Mouse (Mus musculus) embryonic facial prominence, embryonic 12.5 days (tissue): ENCODE results near the gene Samd4b. TPM values are rescaled to one million over a fixed set of nuclear protein-coding genes. Genes with fewer than 3 reads are reported as not detected.

Experiments used
- ATAC-seq: fragments of 200-750 bp; cut with Nextera tagmentation; 2 replicates; pipeline ENCODE4 v1.8.0; 2017; ENCODE audit not compliant: insufficient number of reproducible peaks, insufficient read depth, low FRiP score, low TSS enrichment
- H3K27ac ChIP-seq: fragments of 300-500 bp; sonication (generic); 2 replicates; pipeline ENCODE4 v1.5.1; 2016; ENCODE audit warnings: mild to moderate bottlenecking
- H3K27me3 ChIP-seq: fragments of 300-500 bp; sonication (generic); 2 replicates; pipeline ENCODE4 v1.6.1; 2016; ENCODE audit warnings: mild to moderate bottlenecking, moderate library complexity
- H3K36me3 ChIP-seq: fragments of 300-500 bp; sonication (generic); 2 replicates; pipeline ENCODE4 v1.6.1; 2016; ENCODE audit warnings: mild to moderate bottlenecking
- H3K4me1 ChIP-seq: fragments of 300-500 bp; sonication (generic); 2 replicates; pipeline ENCODE4 v1.6.1; 2016
- H3K4me2 ChIP-seq: fragments of 300-500 bp; sonication (generic); replicated peaks from 2 replicates; pipeline ENCODE4 v1.6.1; 2016; ENCODE audit warnings: mild to moderate bottlenecking, moderate library complexity
- H3K4me3 ChIP-seq: fragments of 300-500 bp; sonication (generic); 2 replicates; pipeline ENCODE4 v1.5.1; 2016; ENCODE audit warnings: mild to moderate bottlenecking
- H3K9ac ChIP-seq: fragments of 300-500 bp; sonication (generic); 2 replicates; pipeline ENCODE4 v1.6.1; 2016; ENCODE audit warnings: mild to moderate bottlenecking, moderate library complexity
- H3K9me3 ChIP-seq: fragments of 300-500 bp; sonication (generic); 2 replicates; pipeline ENCODE4 v1.6.1; 2016; ENCODE audit warnings: mild to moderate bottlenecking, moderate library complexity
- WGBS: fragments of 180-500 bp; shearing (Covaris S2); methylation state at CpG from one replicate; pipeline ENCODE4 v1.1.7; 2016; 5-methylcytosine and 5-hydroxymethylcytosine counted together
- polyA plus RNA-seq: library from polyadenylated mRNA; unstranded; fragments of >200 nt; fragmentation: Nextera tagmentation; extraction: Ambion mirVana; gene quantifications from 2 replicates; pipeline ENCODE4 v1.2.1, GENCODE M21; 2016

The Samd4b gene
- polyA plus RNA-seq, 1 experiment from 2014 or later: 36.6 TPM

DNA sequence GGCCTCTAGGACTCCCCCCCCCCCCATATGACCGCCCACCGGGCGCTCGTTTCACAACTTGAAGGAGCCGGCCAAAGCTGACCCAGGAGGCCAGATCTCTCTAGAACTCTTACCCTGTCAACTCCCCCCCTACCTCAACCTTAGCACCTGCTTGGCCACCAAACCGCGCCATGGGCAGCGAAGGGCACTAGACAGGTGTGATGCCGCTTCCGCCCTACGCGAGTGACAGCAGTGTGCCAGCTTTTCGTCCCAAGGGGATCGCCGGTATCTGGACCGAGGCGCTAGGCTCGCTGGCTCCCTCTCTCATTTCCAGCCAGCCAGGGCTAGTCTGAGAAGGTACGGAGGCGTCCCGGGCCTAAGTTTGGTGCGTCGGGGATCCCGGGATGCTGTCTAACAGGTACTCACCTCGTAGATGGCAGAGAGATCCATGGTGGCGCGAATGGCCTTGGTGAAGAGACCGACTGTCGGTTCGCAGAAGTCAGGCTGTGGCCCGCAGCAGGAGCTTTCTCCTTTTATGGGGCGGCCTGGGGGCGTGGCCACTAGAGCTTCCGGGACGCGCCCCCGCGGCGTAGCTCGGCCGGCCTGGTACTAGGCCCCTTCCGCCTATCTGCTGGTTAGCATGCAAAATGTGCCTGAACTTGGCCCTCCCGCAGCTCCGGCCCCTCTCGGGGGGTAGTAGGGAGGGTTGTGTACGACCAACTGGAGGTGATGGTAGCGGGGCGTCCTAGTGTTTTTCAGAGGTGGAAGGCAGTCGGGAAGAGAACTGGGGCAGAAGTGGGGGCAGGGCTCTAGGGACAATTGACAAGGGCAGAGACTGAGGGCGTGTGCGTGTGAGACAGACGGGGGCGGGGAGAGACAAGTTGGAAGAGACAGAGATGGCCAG, 218.9 kb downstream of the Samd4b start:
- H3K9me3 ChIP-seq: no peaks in the 10 kb centered on the region
- WGBS: 2% methylated on average over 53 of the region's 53 CpGs
- H3K27ac ChIP-seq: peak overlapping the region; percentile 87
- 0 out of 2 replicates have a peak, but pooled peaks have one; percentile 7 for ATAC-seq
- H3K9ac ChIP-seq: peak overlapping the region; percentile 86
- no peaks in the 10 kb centered on the region for H3K27me3 ChIP-seq
- H3K4me2 ChIP-seq: peak overlapping the region; percentile 93
- H3K4me1 ChIP-seq: peaks cover 66% of the 10 kb centered on the region
- H3K36me3 ChIP-seq: peaks cover 9% of the 10 kb centered on the region; the same call in 1 of the 2 replicates
- peak overlapping the region; percentile 66 for H3K4me3 ChIP-seq

DNA sequence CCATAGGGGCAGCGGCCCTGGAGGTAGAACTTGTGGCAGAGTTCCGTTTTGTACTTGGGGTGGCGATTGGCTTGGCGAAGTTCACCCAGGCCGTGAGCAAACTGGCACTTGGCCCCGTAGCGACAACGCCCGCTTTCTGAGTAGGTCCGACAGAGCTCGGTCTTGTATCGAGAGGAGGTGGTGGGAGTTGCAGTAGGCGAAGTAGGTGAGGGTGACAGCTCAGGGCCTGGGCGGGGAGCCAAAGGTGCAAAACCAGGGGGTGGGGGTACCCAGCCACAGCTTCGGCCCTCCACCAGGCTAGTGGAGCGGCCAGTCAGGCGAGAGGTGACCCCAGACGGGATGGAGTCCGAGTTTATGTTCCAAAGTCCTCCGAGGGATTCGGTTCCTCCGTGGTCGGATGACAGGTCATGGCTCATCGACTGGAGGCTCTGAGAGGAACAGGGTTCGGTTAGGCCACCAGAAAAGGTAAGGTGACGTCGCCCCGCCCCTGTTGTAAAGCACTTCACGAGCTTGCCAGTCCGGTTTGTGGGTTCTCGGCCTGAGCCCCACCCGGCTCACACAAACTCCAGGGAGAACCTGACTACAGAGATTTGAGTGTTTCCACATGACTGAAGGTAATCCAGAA, 219.8 kb downstream of the Samd4b start:
- peak overlapping the region; percentile 86 for H3K9ac ChIP-seq
- no peaks in the 10 kb centered on the region for H3K9me3 ChIP-seq
- 46% methylated on average over 32 of the region's 32 CpGs for WGBS
- H3K27ac ChIP-seq: peak overlapping the region; percentile 87
- peak overlapping the region; percentile 66 for H3K4me3 ChIP-seq
- ATAC-seq: no peak
- no peaks in the 10 kb centered on the region for H3K27me3 ChIP-seq
- H3K4me1 ChIP-seq: peaks cover 69% of the 10 kb centered on the region
- H3K36me3 ChIP-seq: peaks cover 9% of the 10 kb centered on the region; the same call in 1 of the 2 replicates
- H3K4me2 ChIP-seq: peak overlapping the region; percentile 93

DNA sequence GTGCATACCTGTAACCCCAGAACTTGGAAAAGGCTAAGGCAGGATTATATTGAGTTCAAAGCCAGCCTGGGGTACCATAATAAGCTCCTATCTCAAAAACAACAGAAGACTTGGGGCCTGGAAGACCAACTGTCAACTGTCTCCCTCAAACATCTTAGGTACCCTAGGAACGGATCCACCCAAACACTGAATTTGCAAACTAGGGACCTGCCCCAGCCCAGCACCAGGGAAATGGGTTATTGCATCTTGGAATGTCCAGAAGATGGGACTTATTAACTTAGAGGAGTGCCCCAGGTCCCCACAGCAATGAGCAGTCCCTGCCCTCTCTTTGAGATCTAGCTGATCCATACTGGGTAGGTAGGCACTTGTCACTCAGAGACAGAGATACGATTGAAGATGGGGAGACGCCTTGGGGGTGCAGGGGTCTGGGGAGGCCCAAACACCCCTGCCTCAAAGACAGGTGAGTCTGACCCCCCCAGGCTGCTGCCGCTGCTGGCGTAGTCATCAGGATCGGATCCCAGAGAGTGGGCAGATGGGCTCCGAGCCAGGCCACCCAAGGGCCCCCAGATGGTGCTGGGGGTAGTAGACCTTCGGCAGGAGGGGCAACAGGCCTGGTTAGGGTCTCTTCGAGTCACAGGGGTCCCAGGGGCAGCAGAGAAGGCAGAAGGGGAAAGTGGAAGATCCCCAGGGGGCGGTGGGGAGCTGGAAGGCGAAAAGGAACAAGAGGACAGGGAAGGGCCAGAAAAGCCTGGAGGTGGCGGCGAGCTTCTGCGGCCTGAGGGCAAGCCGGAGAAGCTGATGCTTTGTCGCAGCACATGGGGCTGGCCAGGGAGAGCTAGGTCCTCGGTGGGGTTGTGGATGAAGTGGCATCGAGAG, 220.5 kb downstream of the Samd4b start:
- H3K4me3 ChIP-seq: peak overlapping the region; percentile 66
- H3K27me3 ChIP-seq: no peaks in the 10 kb centered on the region
- ATAC-seq: no peak
- H3K4me2 ChIP-seq: peak overlapping the region; percentile 93
- H3K9ac ChIP-seq: peak overlapping the region; percentile 86
- peaks cover 9% of the 10 kb centered on the region; the same call in 1 of the 2 replicates for H3K36me3 ChIP-seq
- H3K27ac ChIP-seq: peak overlapping the region; percentile 87
- no peaks in the 10 kb centered on the region for H3K9me3 ChIP-seq
- H3K4me1 ChIP-seq: peaks cover 61% of the 10 kb centered on the region
- WGBS: 68% methylated on average over 18 of the region's 18 CpGs

DNA sequence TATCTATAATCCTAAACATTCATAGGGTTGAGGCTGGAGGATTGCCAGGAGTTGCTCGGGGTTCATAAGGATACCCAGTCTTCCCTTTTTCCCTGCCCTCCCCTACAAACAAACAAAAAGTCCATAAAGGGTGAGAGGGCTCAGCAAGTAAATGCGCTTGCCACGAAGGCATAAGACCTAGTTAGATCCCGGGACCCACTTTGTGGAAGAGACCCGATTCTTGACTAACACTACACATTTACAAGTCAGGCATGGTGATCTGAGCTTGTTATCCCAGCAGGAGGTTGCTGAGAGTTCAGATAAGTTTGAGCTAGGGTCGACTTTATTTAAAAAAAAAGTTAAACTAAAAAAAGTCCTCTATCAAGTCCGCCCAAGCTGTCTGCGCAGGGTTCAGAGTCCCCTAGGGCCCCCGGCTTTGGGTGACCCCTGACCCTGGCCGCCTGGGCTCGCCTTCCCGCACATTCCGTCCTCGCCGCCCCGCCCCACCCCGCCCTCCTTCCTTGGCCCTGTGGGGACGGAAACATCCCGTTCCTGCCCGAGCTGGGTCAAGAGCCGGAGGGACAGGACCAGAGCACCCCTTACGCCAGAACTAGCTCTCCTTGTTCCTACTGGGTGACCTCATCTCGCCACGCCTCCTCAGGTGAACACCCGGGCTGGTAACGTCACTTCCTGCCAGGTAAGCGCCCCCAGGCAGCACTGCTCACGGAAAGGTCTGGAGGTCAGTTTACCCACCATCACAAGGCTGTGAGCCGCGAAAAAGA, 221.8 kb downstream of the Samd4b start:
- peak overlapping the region; percentile 74 for H3K4me2 ChIP-seq
- no peak for ATAC-seq
- H3K9me3 ChIP-seq: no peaks in the 10 kb centered on the region
- peaks cover 9% of the 10 kb centered on the region; the same call in 1 of the 2 replicates for H3K36me3 ChIP-seq
- peak overlapping the region; percentile 33 for H3K4me3 ChIP-seq
- H3K4me1 ChIP-seq: peaks cover 49% of the 10 kb centered on the region
- 3% methylated on average over 30 of the region's 30 CpGs for WGBS
- no peaks in the 10 kb centered on the region for H3K27me3 ChIP-seq
- H3K9ac ChIP-seq: peak overlapping the region; percentile 52
- H3K27ac ChIP-seq: peak overlapping the region; percentile 94

DNA sequence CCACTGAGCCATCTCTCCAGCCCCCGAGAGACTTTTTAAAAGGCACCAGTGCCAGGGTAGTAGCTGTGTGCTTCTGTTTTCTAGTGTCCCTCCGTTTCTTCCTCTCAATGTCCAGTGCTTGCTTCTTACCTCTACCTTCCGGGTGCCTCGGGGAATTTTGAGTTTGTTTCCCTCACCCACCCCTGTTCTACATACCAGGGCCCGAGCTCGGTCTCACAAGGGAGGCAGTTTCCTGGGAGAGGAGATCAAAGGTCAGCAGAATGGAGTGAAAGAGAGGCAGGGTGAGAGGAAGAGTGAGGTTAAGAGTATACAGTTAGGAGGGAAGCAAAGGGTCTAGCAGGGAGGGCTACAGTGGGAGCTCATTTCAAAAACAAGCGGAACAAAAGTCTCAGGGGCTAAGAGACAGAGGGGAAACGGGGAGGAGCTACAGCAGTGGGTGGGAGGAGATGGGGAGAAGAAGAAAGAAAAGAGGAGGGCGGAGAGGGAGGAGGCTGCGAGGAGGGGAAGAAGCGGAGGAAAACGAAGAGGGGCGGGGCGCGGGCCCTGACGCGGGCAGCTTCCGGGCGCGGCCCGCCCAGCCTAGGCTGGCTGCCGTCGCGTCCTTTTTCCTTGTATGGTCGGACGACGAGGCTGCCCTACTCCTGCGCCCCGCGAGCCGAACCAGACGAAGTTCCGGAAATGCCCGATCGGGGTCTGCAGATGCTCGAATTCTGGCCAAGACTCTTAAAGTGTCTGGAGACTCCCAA, 222.6 kb downstream of the Samd4b start:
- peaks cover 10% of the 10 kb centered on the region for H3K36me3 ChIP-seq
- peak overlapping the region; percentile 33 for H3K4me3 ChIP-seq
- peak; percentile 42 for ATAC-seq
- peak overlapping the region; percentile 74 for H3K4me2 ChIP-seq
- WGBS: under 1% methylated on average over 33 of the region's 36 CpGs
- H3K9me3 ChIP-seq: no peaks in the 10 kb centered on the region
- H3K9ac ChIP-seq: peak overlapping the region; percentile 52
- H3K27me3 ChIP-seq: no peaks in the 10 kb centered on the region
- peak overlapping the region; percentile 94 for H3K27ac ChIP-seq
- H3K4me1 ChIP-seq: peaks cover 47% of the 10 kb centered on the region

DNA sequence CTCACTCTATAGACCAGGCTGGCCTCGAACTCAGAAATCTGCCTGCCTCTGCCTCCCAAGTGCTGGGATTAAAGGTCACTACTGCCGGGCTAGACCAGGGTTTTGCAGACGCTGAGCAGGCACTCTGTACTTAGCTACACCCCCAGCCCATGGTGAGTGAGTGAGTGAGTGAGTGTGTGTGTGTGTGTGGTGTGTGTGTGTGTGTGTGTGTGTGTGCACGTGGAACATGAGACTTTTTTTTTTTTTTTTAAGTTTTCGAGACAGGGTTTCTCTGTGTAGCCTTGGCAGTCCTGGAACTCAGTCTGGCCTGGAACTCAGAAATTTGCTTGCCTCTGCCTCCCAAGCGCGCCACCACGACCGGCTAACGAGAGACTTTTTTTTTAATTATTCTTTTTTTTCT, 223.3 kb downstream of the Samd4b start:
- H3K4me2 ChIP-seq: peak overlapping the region; percentile 74; the same call in 1 of the 2 replicates
- H3K9me3 ChIP-seq: no peaks in the 10 kb centered on the region
- no peaks in the 10 kb centered on the region for H3K27me3 ChIP-seq
- H3K4me3 ChIP-seq: no peak overlapping the region
- peaks cover 16% of the 10 kb centered on the region for H3K36me3 ChIP-seq
- H3K27ac ChIP-seq: 0 out of 2 replicates have a peak overlapping the region, but pooled peaks have one; percentile 94
- H3K9ac ChIP-seq: no peak overlapping the region
- 76% methylated on average over 10 of the region's 10 CpGs for WGBS
- ATAC-seq: no peak
- peaks cover 51% of the 10 kb centered on the region for H3K4me1 ChIP-seq

DNA sequence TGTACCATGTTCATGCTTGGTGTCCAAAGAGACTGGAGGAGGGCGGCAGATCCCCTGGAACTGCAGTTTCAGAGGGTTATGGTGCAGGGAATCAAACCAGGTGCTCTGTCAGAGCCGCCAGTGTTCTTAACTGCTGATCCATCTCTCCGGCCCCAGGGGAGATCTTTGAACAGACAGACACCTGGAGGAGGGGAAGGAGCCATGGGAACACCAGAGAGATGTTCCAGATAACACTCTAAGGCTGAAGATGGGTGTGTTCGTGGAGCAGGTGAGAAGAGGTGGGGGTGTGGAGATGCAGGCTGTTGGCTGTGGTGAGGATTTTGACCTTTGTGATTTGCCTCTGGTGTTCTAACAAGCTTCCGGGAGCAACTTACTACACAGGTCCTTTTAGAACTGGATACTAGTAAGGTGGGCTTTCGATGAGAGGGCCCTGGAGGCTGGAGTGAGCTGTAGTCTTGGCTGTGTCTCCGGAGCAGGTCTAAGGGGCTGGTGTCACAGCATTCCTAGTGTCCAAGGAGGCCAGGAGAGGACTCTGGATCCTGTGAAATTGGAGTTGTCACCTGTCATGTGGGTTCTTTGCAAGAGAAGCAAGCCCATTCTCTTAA, 224.0 kb downstream of the Samd4b start:
- Histone ChIP-seq H3K36me3 (peaks cover 22% of the 10 kb centered on the region), H3K27me3 (no peaks in the 10 kb centered on the region), H3K9ac (no peak overlapping the region), H3K4me3 (no peak overlapping the region), H3K27ac (peak overlapping the region; percentile 74), H3K9me3 (no peaks in the 10 kb centered on the region), H3K4me2 (peak overlapping the region; percentile 4; the same call in 1 of the 2 replicates), H3K4me1 (peaks cover 49% of the 10 kb centered on the region)
- WGBS: 74% methylated on average over 7 of the region's 7 CpGs
- ATAC-seq: no peak

DNA sequence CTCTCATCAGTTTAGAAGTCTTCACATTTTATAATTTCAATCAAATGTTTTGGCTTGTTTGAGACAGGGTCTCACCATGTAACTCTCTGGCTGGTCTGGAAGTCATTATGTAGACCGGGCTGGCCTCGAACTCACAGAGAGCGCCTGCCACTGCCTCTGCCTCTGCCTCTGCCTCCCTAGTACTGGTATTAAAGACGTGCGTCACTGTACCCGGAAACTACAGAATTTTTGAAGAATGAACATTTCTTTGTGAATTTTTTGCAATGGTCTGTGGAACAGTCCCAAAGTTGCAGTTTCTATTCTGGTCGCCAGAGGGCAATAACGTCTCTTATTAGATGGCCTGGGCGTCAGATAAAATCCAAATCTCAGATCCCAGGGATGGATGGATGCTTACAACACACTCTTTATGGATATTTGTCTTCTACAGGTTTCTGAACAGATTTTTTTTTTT, 224.8 kb downstream of the Samd4b start:
- Histone ChIP-seq H3K9me3 (no peaks in the 10 kb centered on the region), H3K4me2 (peak overlapping the region; percentile 40), H3K36me3 (peaks cover 31% of the 10 kb centered on the region), H3K27me3 (no peaks in the 10 kb centered on the region), H3K9ac (0 out of 2 replicates have a peak overlapping the region, but pooled peaks have one; percentile 22), H3K4me1 (peaks cover 41% of the 10 kb centered on the region), H3K27ac (peak overlapping the region; percentile 96), H3K4me3 (peak overlapping the region; percentile 78)
- ATAC-seq: no peak
- under 1% methylated on average over 9 of the region's 9 CpGs for WGBS

DNA sequence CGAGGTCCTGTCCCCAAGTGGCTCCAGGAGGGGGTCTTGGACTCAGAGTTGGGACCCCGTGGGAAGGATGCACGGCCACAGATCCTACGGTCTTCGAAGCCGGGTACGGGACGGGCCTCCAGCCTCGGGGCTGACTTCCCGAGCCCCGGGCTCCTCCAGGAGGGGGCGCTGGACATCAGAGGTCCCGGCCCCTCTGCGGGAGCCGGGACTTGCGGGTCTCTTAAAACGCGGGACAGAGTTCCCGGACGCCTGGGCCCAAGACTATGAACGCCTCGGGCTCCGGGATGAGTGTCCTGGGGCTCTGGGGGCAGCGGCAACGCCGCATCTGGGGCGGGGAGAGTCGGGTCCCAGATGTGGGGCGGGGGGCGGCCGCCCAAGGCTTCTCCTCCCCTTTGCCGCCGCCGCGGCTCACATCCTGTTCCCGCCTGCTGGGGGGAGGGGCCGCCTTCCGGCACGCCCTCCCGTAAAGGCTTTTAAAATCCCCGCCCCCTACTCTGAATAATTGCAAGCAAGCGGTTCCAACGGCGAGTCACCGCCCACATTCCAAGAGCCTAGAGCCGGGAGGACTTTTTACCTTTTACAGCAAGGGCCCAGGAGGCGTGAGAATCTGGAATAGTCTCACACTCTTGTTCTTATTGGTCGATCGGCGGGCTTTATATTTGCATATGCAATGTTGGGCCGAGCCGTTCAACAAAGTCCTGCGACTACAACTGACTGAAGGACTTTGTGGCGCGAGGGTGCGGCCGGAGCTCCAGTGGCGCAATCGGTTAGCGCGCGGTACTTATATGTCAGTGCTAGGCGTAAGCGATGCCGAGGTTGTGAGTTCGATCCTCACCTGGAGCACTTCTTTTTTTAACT, 225.5 kb downstream of the Samd4b start, which contains the start of gene Plekhg2:
Plekhg2 (minus strand) TSS at position 349 of the 858 bp plus-strand sequence.
- WGBS: under 1% methylated on average over 66 of the region's 66 CpGs
- Histone ChIP-seq H3K4me1 (peaks cover 35% of the 10 kb centered on the region), H3K4me3 (peak within 1 kb of the TSS; percentile 78), H3K36me3 (peaks cover 33% of the 10 kb centered on the region), H3K27me3 (no peaks in the 10 kb centered on the region), H3K27ac (peak within 1 kb of the TSS; percentile 96), H3K9me3 (no peaks in the 10 kb centered on the region), H3K9ac (peak within 1 kb of the TSS; percentile 92), H3K4me2 (peak within 1 kb of the TSS; percentile 98)
- ATAC-seq: peak; percentile 89
